Mouse (Mus musculus) midbrain, embryonic 11.5 days (tissue): ENCODE measurements at regions not wholly inside any gene's neighbourhood (a gene's known extent, or its start where the extent isn't known, plus 50 kb on each side); places are given as distances from the start of the nearest gene placed in this dataset.

Experiments
- ATAC-seq: fragments of 200-750 bp; cut with Nextera tagmentation; 2 replicates; pipeline ENCODE4 v1.8.0; 2017; ENCODE audit warnings: moderate TSS enrichment, moderate library complexity; ENCODE audit not compliant: low FRiP score
- DNase-seq: peaks from one replicate; pipeline ENCODE4 v3.0.0; 2015; ENCODE audit warnings: low spot score; ENCODE audit errors: missing footprints
- H3K27ac ChIP-seq: fragments of 300-500 bp; sonication (generic); 2 replicates; pipeline ENCODE4 v1.5.1; 2014; ENCODE audit warnings: low read depth, low read length
- H3K27me3 ChIP-seq: fragments of 300-500 bp; sonication (generic); 2 replicates; pipeline ENCODE4 v1.6.1; 2014; ENCODE audit warnings: mild to moderate bottlenecking, low read length, moderate library complexity, mixed read lengths; ENCODE audit not compliant: control insufficient read depth, insufficient read depth
- H3K36me3 ChIP-seq: fragments of 300-500 bp; sonication (generic); 2 replicates; pipeline ENCODE4 v1.6.1; 2014; ENCODE audit warnings: mild to moderate bottlenecking, low read length, moderate library complexity, mixed read lengths; ENCODE audit not compliant: control insufficient read depth, insufficient read depth
- H3K4me1 ChIP-seq: fragments of 300-500 bp; sonication (generic); 2 replicates; pipeline ENCODE4 v1.6.1; 2014; ENCODE audit warnings: low read length; ENCODE audit not compliant: control insufficient read depth, insufficient read depth
- H3K4me2 ChIP-seq: fragments of 300-500 bp; sonication (generic); 2 replicates; pipeline ENCODE4 v1.6.1; 2014; ENCODE audit warnings: mild to moderate bottlenecking, moderate library complexity
- H3K4me3 ChIP-seq: fragments of 300-500 bp; sonication (generic); 2 replicates; pipeline ENCODE4 v1.5.1; 2014; ENCODE audit warnings: low read depth, low read length
- H3K9ac ChIP-seq: fragments of 300-500 bp; sonication (generic); 2 replicates; pipeline ENCODE4 v1.6.1; 2014; ENCODE audit warnings: low read length
- H3K9me3 ChIP-seq: fragments of 300-500 bp; sonication (generic); 2 replicates; pipeline ENCODE4 v1.6.1; 2016; ENCODE audit warnings: low read length; ENCODE audit not compliant: control insufficient read depth
- WGBS: fragments of 180-500 bp; shearing (Covaris S2); extraction: QIAGEN DNeasy Blood & Tissue Kit; methylation state at CpG from one replicate; pipeline ENCODE4 v1.1.7; 2014; 5-methylcytosine and 5-hydroxymethylcytosine counted together

DNA sequence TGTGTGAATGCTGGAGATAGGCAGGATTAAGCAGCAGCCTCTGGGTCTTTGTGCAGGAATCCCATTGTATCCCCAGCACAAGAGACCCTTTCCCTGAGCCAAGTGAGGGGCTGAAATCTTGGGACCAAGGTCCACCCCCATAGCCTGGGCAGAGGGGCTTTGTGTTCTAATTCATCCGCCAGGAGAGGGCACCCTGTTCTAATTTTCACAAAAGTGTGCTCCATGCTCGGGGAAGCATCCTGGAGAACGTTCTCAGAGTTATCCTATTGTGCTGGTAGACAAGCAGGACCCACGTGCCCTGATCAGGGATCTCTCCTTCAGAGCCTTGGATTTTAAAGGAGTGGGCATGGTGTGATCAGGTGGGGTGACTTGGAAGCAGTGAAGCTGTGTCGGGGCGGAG is 191.5 kb upstream of the 4931429L15Rik start:
- Histone ChIP-seq H3K4me1 (peaks cover 3% of the 10 kb centered on the region; the same call in 1 of the 2 replicates), H3K27ac (no peak overlapping the region), H3K36me3 (no peaks in the 10 kb centered on the region), H3K9ac (no peak overlapping the region), H3K4me2 (no peak overlapping the region), H3K27me3 (no peaks in the 10 kb centered on the region), H3K4me3 (no peak overlapping the region), H3K9me3 (no peaks in the 10 kb centered on the region; the same call in 1 of the 2 replicates)
- WGBS, result 39% methylated on average over 6 of the region's 6 CpGs
- ATAC-seq (no peak), DNase-seq (no peak)

DNA sequence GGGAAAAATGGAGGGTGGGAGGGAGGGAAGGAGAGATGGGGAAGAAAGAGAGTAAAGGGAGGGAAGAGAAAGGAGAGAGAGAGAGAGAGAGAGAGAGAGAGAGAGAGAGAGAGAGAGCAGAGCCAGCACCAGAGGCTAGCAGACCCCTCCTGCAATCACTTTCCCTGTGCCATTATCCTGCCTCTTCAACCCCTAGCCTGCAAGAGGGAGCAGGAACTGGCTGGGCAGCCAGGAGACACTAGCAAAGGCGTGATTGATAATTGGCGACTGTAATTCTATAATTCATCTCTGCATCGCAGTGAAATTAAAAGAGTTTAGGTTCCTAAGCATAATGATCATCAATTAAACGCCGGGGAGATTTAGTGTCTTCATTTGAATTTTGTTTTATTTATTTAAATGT is 190.1 kb upstream of the 4931429L15Rik start:
- H3K27me3 ChIP-seq, result no peaks in the 10 kb centered on the region
- no peaks in the 10 kb centered on the region; the same call in 1 of the 2 replicates for H3K9me3 ChIP-seq
- peaks cover 3% of the 10 kb centered on the region; the same call in 1 of the 2 replicates for H3K4me1 ChIP-seq
- H3K4me2 ChIP-seq, result no peak overlapping the region
- no peak overlapping the region for H3K4me3 ChIP-seq
- 76% methylated on average over 5 of the region's 5 CpGs for WGBS
- no peak overlapping the region for H3K9ac ChIP-seq
- ATAC-seq (no peak), DNase-seq (no peak)
- H3K36me3 ChIP-seq, result no peaks in the 10 kb centered on the region
- no peak overlapping the region for H3K27ac ChIP-seq

DNA sequence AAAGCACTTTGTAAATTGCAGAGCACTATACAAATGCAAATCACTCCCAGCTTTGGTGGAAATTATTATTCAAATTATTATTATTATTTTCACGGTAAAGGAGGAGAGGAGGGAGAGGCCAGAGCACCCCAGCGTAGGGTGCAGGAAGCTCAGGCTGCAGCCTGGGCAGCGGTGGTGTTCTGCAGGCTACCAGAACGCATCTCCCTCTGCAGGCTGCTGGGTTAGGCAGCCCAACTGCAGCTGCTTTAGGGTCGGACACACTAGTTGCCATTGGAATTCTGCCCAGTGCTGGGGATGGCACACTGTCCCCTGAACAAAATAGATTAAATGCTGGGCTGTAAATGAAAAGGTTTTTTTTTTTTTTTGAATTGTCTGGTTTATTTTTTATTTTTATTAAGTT is 189.7 kb upstream of the 4931429L15Rik start:
- ATAC-seq (no peak), DNase-seq (no peak)
- no peaks in the 10 kb centered on the region for H3K27me3 ChIP-seq
- no peak overlapping the region for H3K4me2 ChIP-seq
- no peak overlapping the region for H3K4me3 ChIP-seq
- no peak overlapping the region for H3K9ac ChIP-seq
- no peaks in the 10 kb centered on the region for H3K36me3 ChIP-seq
- H3K9me3 ChIP-seq, result no peaks in the 10 kb centered on the region; the same call in 1 of the 2 replicates
- H3K4me1 ChIP-seq, result peaks cover 3% of the 10 kb centered on the region; the same call in 1 of the 2 replicates
- 20% methylated on average over 5 of the region's 5 CpGs for WGBS
- no peak overlapping the region for H3K27ac ChIP-seq

DNA sequence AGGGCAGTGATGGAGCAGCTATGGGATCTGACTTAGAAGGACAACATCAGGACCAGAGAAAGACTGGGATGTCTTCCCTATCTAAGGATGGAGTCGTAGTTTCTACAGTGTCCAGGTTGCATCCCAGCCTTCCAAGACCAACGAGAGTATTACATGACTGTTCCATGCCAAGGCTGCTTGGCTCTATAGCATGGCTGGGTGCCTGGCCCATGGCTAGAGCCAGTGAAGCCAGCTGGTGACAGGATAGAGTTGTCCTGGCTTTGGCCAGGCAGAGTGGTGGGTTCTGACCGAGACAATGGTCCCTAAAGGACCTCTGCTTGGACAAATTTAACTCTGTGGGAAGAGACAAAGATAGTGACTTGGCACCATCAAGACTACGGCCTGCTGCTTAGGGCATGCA is 187.2 kb upstream of the 4931429L15Rik start:
- no peaks in the 10 kb centered on the region for H3K36me3 ChIP-seq
- H3K9me3 ChIP-seq, result no peaks in the 10 kb centered on the region
- no peak overlapping the region for H3K9ac ChIP-seq
- H3K4me3 ChIP-seq, result no peak overlapping the region
- 88% methylated on average over 4 of the region's 4 CpGs for WGBS
- peaks cover 12% of the 10 kb centered on the region for H3K4me1 ChIP-seq
- ATAC-seq, result no peak
- H3K27me3 ChIP-seq, result no peaks in the 10 kb centered on the region
- H3K4me2 ChIP-seq, result no peak overlapping the region
- no peak overlapping the region for H3K27ac ChIP-seq
- no peak for DNase-seq

DNA sequence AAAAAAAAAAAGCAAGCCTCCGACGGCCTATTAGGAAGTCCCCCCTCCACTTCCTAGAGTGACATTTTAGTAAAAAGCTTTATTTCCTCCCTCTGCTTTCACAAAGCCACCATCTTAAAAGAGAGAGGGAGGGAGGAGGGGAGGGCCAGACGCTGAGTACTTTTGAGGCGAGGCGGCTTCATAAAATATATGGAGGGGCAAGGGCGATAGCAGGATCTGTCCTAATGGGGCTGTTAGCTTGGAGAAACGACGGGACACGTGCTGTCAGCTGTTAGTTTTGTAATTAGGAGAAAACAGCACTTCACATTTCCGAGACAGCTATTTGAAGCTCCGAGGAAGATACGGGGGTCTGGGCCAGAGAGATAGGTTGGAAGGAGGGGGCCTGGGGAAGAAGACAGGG is 184.8 kb upstream of the 4931429L15Rik start:
- Histone ChIP-seq H3K9me3 (no peaks in the 10 kb centered on the region), H3K36me3 (no peaks in the 10 kb centered on the region), H3K4me1 (peaks cover 9% of the 10 kb centered on the region), H3K27ac (no peak overlapping the region), H3K27me3 (no peaks in the 10 kb centered on the region), H3K4me2 (no peak overlapping the region), H3K4me3 (no peak overlapping the region), H3K9ac (no peak overlapping the region)
- 72% methylated on average over 12 of the region's 12 CpGs for WGBS
- DNase-seq (no peak), ATAC-seq (no peak)

DNA sequence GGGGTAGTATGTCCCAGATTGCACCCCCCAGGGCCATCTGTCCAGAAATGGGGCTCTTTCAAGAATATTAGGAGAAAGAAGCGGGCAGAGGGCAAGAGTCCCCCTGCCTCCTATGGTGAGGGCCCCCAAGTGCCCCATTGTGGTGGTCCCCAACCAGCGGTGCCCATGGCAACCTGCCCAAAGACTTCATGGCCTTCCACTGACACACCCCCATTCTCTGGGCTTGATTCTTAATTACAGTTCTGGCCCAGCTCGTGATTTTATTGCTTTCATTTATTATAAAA is 184.3 kb upstream of the 4931429L15Rik start:
- ATAC-seq (no peak), DNase-seq (no peak)
- no peak overlapping the region for H3K27ac ChIP-seq
- no peak overlapping the region for H3K4me2 ChIP-seq
- no peak overlapping the region for H3K4me3 ChIP-seq
- H3K9me3 ChIP-seq, result no peaks in the 10 kb centered on the region
- H3K4me1 ChIP-seq, result peaks cover 9% of the 10 kb centered on the region
- H3K9ac ChIP-seq, result no peak overlapping the region
- no peaks in the 10 kb centered on the region for H3K36me3 ChIP-seq
- H3K27me3 ChIP-seq, result no peaks in the 10 kb centered on the region
- 41% methylated on average over 3 of the region's 3 CpGs for WGBS

DNA sequence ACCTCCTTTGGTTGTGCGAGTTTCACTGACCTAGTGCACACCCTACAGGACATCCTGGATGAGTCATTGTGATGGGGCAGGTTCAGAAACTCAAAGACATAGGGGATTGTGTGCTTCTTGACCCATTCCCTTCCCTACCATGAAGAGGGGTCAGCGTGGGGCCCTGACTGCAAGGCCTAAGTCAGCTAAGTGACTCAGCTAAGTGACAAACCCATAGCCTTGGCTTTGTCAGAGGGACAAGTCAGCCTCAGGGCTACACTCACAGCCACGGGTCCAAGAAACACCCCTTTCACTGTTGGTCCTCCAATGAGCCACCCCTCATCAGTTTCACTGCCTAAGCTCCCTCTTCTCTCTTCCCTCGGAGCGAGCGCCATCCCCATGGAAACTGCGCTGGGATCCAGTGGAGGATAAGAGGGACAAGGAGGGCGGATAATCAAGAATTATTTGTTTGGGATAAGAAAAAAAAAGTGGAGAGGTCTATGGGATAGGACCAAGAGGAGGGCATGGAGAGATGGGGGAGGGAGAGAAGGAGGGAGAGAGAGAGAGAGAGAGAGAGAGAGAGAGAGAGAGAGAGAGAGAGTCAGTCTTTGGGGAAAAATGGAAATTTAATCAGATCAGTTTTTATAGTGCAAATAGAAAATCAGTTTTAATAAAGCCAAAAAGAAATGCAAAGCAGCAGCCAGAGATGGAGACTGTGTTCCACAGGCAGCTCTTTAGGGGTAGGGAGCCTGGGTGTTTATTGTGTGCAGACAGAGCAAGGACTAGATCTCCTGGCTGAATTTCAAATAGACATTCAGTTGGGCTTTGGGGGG is 183.7 kb upstream of the 4931429L15Rik start:
- WGBS, result 41% methylated on average over 8 of the region's 8 CpGs
- Histone ChIP-seq H3K36me3 (no peaks in the 10 kb centered on the region), H3K4me1 (peaks cover 9% of the 10 kb centered on the region), H3K9me3 (no peaks in the 10 kb centered on the region), H3K27ac (no peak overlapping the region), H3K4me3 (no peak overlapping the region), H3K9ac (no peak overlapping the region), H3K4me2 (no peak overlapping the region), H3K27me3 (no peaks in the 10 kb centered on the region)
- DNase-seq (no peak), ATAC-seq (peak; percentile 33; the same call in 1 of the 2 replicates)

DNA sequence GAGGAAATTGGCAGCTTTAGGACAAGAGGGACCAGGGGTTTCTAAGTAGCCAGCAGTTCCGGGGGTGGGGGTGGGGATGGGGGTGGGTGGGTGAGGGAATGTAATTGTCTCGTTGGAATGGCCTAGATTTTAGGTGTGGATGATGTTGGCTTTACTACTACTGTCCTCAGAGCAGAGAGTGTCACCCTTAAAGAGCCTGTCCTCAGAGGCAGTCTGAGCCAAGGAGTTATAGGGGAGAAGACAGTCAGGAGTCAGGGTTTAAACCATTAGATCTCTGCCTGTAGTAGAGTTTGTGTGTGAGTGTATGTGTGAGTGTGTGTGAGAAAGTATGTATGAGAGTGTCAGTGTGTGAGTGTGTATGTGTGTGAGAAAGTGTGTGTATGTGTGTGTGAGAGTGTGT is 179.6 kb upstream of the 4931429L15Rik start:
- Histone ChIP-seq H3K4me2 (no peak overlapping the region), H3K36me3 (no peaks in the 10 kb centered on the region), H3K4me1 (peaks cover 9% of the 10 kb centered on the region), H3K27me3 (no peaks in the 10 kb centered on the region), H3K9me3 (no peaks in the 10 kb centered on the region), H3K9ac (no peak overlapping the region), H3K4me3 (no peak overlapping the region), H3K27ac (no peak overlapping the region)
- WGBS, result 15% methylated on average over 2 of the region's 2 CpGs
- DNase-seq (no peak), ATAC-seq (no peak)

DNA sequence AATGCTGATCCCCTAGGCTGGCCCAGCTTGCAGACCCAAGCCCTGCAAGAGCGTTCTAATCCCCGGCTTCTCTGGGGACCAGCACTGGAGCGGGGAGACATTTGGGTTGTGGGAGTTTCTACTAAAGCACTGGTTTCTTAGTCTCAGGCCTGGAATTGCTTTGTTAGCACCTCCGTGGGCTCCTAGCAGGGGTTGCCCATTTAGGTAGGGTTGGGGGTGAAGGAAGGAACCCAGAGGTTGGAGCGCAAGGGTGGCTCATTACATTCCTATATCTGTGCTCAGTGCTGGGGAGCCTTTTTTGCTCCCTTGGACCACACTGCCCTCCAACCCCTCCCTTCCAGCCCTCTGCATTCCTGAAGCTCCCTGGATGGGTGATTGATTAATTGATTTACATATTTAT is 179.1 kb upstream of the 4931429L15Rik start:
- no peaks in the 10 kb centered on the region for H3K27me3 ChIP-seq
- H3K36me3 ChIP-seq, result no peaks in the 10 kb centered on the region
- no peak for DNase-seq
- no peak overlapping the region for H3K9ac ChIP-seq
- no peak overlapping the region for H3K27ac ChIP-seq
- no peak overlapping the region for H3K4me3 ChIP-seq
- no peak overlapping the region for H3K4me2 ChIP-seq
- no peaks in the 10 kb centered on the region for H3K9me3 ChIP-seq
- peaks cover 5% of the 10 kb centered on the region for H3K4me1 ChIP-seq
- WGBS, result 33% methylated on average over 5 of the region's 5 CpGs
- ATAC-seq, result no peak
